Mouse (Mus musculus): ENCODE results near the gene Abhd15. TPM values are rescaled to one million over a fixed set of nuclear protein-coding genes. Genes with fewer than 3 reads are reported as not detected.

Gene Abhd15
- total RNA-seq (2017), result 12.3 and 19.1 TPM in 2 replicates

DNA sequence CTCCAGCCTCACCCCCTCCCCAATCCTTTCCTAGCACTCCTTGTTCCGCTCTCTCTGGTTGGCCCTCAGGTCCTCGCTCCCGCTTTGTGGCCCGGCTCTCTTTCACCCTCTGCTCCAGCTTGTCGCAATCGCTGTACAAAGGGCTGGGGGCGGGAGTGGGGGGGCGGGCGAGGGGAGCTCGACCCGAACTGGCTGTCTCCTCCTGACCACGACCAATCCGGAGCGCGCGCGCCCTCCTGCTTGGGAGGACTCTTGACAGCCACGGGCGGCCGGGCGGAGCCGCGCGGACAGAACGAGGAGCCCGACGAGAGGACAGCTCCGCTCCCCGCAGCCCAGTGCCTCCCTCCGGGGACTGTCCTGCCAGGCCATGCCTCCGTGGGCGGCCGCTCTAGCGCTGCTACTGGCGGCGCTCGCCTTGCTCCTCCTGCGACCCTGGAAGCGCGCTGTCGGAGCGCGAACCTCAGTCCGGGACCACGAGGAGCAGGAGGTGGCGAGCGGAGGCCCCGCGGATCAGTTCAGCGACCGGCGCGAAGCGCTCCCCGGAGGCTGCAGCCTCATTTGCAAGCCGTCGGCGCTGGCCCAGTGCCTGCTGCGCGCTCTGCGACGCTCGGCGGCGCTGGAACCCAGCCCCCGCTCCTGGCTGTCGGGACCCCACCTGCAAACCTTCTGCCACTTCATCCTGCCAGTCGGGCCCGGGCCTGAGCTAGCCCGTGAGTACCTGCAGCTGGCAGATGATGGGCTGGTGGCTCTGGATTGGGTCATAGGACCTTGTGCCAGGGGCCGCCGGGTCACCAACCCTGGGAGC lies at the start of gene Abhd15:
TSS of gene Abhd15 (plus strand) at position 290 of the 805 bp plus-strand sequence.
- peak in 1 of 2 experiments; percentile 12; a peak in 2 of 4 replicates for ATAC-seq (replicated peaks in 1 of 2; ENCODE audit: insufficient read depth in 1 of 2, low FRiP score in 2 of 2, low TSS enrichment in 1 of 2, low read depth in 1 of 2, poor library complexity in 2 of 2, severe bottlenecking in 2 of 2)

DNA sequence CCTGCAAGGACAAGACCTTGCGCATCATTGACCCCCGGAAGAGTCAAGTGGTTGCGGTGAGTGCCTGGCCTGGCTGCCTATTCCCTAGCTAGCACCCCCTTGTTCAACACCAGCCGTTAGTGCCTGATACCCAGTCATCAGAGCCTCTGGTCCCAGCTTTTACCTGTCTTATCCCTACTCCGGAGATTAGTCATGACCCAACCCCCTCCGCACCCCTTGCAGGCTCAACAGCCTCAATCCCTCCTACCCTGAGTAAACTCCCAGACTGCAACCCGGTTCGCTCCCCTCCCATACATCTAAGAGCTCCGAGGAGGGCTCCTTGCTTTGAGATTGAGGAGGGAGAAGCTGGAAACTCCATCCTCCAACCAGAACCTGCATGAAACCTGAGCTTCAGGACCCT lies 48.4 kb upstream of the Abhd15 start:
- ATAC-seq (replicated peaks in 1 of 2; ENCODE audit: insufficient read depth in 1 of 2, low FRiP score in 2 of 2, low TSS enrichment in 1 of 2, low read depth in 1 of 2, poor library complexity in 2 of 2, severe bottlenecking in 2 of 2), result no peak

DNA sequence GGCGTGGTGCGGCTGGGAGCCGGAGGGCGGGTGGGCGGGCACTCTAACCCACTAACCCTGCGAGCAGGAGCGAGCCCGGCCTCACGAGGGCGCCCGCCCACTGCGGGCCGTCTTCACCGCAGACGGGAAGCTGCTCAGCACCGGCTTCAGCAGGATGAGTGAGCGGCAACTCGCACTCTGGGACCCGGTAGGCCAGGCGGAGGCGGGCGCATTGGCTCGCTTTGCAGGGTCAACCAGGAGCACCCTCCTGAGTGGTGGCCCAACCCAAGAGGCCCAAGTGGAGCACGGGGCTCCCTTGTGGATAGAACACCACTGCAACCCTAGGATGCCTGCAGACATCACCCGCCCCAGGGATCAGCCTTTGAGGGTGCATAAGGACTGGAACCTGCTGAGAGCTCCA lies 47.8 kb upstream of the Abhd15 start:
- peak; percentile 67 to 70; a peak in 3 of 4 replicates for ATAC-seq (replicated peaks in 1 of 2; ENCODE audit: insufficient read depth in 1 of 2, low FRiP score in 2 of 2, low TSS enrichment in 1 of 2, low read depth in 1 of 2, poor library complexity in 2 of 2, severe bottlenecking in 2 of 2)

DNA sequence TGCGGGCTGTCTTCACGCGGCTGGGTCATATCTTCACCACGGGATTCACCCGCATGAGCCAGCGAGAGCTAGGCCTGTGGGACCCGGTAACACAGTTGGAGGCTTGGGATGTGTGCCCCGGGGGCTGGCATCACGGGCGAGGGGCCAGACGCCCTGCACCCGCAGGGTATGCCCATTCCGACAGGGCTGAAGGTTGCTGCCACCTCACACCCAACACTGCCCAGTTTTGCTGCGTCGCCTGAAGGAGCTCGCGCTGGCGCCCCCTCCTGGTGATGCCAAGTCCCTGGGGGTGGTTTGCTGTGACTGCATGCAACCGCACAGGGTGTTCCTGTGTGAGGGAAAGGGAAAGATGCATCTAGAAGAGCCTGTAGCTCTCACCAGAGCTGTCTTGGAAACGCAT lies 47.1 kb upstream of the Abhd15 start:
- peak; percentile 72 to 80 for ATAC-seq (replicated peaks in 1 of 2; ENCODE audit: insufficient read depth in 1 of 2, low FRiP score in 2 of 2, low TSS enrichment in 1 of 2, low read depth in 1 of 2, poor library complexity in 2 of 2, severe bottlenecking in 2 of 2)

DNA sequence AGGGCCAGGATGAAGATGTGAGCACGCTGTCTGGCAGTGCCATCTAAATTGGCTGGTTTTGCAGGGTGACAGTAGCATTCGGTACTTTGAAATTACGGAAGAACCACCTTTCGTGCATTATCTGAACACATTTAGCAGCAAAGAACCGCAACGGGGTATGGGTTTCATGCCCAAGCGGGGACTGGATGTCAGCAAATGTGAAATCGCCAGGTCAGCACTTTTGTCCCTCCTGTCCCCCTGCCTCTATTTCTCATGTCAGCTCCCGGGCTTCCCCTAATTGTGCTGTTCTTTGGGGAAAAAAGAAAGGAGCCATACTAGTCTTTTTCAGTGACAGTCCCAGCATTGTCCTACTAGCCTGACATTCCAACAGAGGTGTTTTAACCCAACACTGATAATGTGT lies 46.5 kb upstream of the Abhd15 start:
- no peak for ATAC-seq (replicated peaks in 1 of 2; ENCODE audit: insufficient read depth in 1 of 2, low FRiP score in 2 of 2, low TSS enrichment in 1 of 2, low read depth in 1 of 2, poor library complexity in 2 of 2, severe bottlenecking in 2 of 2)

DNA sequence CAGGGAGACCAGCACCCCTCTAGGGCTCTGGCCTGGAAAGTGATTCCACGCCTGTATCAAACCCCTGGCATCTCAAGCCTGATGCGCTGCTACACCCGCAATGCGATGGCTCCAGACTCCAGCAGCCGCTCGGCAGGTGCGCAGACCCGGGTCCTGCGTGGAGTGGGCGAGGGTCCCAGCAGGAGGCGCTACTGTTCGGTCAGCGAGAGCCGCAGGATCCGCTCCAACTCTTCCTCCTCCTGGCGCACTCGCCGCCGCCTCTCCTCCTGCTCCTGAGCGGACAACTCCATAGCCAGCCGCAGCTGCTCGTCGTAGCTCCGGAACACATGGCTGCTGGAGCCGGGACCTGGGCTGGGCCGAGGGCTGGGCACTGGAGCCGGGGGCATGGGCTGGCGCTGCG lies 43.5 kb upstream of the Abhd15 start:
- ATAC-seq (replicated peaks in 1 of 2; ENCODE audit: insufficient read depth in 1 of 2, low FRiP score in 2 of 2, low TSS enrichment in 1 of 2, low read depth in 1 of 2, poor library complexity in 2 of 2, severe bottlenecking in 2 of 2), result no peak

DNA sequence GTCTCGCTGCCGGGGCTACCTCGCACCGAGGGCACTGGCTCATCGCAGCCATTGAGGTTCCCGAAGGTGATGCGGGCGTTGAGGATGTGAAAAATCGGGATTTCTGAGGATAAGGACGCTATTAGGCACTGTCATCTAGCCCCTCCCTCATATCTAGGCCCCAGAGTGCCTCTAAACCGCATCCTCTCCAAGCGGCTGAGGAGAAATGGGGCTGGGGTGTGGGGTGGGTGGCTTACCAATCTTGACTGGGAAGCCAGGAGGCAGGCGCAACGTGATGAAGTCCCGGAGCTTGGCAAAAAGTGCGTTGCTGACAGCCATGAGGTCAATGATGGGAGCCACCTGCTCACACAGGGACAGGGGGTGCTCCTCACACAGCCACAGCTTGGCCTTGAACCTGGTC lies 42.1 kb upstream of the Abhd15 start:
- ATAC-seq (replicated peaks in 1 of 2; ENCODE audit: insufficient read depth in 1 of 2, low FRiP score in 2 of 2, low TSS enrichment in 1 of 2, low read depth in 1 of 2, poor library complexity in 2 of 2, severe bottlenecking in 2 of 2), result no peak

DNA sequence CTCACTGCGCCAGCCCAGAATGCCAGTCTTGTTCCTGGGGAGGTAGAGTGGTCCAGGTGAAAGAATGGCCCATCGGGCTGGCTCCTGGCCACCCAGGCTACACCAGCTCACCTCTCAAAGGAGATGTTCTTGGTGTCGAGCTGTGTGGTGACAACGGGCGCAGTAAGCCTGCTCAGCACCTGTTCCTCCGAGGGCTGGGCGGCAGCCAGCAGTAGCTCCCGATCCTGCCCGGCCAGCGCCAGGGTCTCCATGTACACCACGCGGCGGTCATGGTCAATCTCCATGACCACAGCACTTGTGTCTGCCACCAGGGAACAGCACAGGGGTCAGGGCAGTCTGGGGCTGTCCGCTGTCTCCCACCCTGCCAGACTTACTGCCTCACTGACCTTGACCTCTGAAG lies 38.7 kb upstream of the Abhd15 start:
- ATAC-seq (replicated peaks in 1 of 2; ENCODE audit: insufficient read depth in 1 of 2, low FRiP score in 2 of 2, low TSS enrichment in 1 of 2, low read depth in 1 of 2, poor library complexity in 2 of 2, severe bottlenecking in 2 of 2), result no peak

DNA sequence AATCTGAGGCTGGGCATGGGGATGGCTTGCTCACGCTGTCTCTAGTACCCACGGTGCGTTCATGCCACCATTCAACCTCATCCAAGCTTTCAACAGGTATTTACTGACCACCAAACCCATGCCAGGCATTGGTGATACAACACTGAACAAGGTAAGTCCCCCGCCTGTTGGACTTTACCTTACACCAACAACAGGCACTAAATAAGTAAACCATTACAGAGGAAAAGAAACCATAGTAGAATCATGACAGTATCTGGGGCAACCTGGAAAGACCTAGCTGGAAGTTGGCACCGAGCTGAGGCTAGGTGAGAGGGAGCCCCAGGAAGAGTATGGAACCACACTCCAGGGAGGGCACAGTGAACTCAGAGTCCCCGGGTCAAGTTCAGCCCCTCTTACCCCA lies 38.0 kb upstream of the Abhd15 start:
- no peak for ATAC-seq (replicated peaks in 1 of 2; ENCODE audit: insufficient read depth in 1 of 2, low FRiP score in 2 of 2, low TSS enrichment in 1 of 2, low read depth in 1 of 2, poor library complexity in 2 of 2, severe bottlenecking in 2 of 2)

DNA sequence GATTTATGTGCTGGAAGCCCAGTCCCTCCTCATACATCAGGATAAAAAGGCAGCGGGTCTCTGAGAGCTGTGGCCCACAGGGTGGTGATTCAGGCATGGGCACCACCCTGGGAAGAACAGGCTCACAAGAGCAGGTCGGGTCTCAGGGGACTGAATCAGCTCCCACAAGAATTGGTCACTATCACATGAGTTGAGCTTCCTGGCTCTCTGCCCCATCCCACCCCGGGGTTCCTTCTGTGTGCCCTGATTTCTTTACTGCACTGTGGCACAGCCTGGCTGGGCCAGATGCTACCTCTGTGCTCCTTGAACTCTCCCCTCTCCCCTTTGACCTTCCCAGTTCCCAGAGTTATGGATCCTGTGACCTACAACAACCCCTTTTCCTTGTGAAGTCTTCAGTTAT lies 31.9 kb upstream of the Abhd15 start:
- no peak for ATAC-seq (replicated peaks in 1 of 2; ENCODE audit: insufficient read depth in 1 of 2, low FRiP score in 2 of 2, low TSS enrichment in 1 of 2, low read depth in 1 of 2, poor library complexity in 2 of 2, severe bottlenecking in 2 of 2)

DNA sequence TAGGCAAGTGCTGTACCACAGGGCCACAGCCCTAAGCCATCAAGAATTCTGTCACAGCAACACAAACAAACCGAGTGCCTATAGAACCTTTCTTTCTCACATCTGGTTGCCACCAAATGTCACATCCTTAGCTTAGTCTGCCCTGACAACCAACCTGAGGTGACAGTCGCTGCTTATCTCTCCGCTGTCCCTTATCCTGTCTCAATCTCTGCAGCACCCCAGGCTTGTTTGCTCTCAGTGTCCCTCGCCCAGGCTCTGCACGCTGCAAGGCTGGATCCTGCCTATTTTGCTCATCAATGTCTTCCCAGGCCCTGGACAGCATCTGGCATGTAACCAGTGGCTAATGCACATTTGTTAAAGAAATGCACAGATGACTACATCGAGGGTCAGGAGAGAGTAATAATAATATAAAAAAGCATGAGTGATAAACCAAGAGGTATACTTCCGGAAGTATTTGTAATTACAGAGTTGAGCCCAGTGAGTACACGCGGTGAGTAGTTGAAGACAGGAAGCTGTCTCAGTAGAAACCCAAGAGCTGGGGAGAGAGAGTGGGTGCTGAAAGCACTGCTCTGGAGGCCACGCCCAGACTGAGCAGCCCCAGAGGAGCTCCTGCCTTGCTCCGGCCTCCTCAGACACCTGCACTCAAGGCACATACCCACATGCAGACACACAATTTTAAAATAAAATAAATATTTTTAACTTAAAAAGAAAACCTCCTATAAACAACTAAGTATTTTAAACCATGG lies 31.2 kb upstream of the Abhd15 start:
- ATAC-seq (replicated peaks in 1 of 2; ENCODE audit: insufficient read depth in 1 of 2, low FRiP score in 2 of 2, low TSS enrichment in 1 of 2, low read depth in 1 of 2, poor library complexity in 2 of 2, severe bottlenecking in 2 of 2), result 0 out of 4 replicates have a peak, but pooled peaks of 1 of the 2 experiments have one; percentile 34

DNA sequence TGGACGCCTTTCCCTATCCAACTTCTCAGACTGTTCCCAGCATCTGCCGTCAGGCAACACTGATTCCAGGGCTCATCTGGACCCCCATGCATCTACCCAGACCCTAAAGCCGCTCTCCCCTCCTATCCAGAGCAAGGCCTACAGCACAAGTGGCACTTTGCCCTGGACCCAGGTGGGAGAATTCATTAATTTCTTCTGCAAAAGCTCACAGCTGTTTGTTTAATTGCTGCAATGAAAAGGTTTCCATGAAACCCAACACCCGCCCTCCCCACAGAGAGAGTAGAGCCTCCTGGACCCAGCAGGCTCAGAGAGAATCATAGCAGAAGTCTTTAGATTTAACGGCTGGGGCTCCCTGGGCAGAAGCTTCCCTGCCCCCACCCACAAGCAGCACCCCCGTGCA lies 29.7 kb upstream of the Abhd15 start:
- ATAC-seq (replicated peaks in 1 of 2; ENCODE audit: insufficient read depth in 1 of 2, low FRiP score in 2 of 2, low TSS enrichment in 1 of 2, low read depth in 1 of 2, poor library complexity in 2 of 2, severe bottlenecking in 2 of 2), result no peak

DNA sequence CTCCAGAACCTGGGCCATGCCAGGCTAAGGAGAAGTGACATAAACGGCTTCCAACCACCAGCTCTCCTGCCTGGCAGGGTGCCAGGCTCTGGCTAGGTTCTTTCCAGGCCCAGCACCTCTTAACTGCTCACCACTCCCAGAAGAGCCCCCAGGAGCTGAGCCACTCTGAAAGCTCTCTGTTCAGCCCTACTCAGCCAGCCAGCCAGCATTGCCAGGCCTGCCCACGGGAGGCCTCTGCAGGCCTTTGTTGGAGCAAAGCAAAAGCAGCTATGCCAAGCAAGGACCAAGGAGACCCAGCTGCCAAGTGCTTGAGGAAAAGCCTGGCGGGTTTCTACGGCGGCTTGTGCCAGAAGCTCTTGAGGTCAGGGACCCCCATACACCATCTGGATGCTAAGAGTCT lies 28.1 kb upstream of the Abhd15 start:
- ATAC-seq (replicated peaks in 1 of 2; ENCODE audit: insufficient read depth in 1 of 2, low FRiP score in 2 of 2, low TSS enrichment in 1 of 2, low read depth in 1 of 2, poor library complexity in 2 of 2, severe bottlenecking in 2 of 2), result no peak

DNA sequence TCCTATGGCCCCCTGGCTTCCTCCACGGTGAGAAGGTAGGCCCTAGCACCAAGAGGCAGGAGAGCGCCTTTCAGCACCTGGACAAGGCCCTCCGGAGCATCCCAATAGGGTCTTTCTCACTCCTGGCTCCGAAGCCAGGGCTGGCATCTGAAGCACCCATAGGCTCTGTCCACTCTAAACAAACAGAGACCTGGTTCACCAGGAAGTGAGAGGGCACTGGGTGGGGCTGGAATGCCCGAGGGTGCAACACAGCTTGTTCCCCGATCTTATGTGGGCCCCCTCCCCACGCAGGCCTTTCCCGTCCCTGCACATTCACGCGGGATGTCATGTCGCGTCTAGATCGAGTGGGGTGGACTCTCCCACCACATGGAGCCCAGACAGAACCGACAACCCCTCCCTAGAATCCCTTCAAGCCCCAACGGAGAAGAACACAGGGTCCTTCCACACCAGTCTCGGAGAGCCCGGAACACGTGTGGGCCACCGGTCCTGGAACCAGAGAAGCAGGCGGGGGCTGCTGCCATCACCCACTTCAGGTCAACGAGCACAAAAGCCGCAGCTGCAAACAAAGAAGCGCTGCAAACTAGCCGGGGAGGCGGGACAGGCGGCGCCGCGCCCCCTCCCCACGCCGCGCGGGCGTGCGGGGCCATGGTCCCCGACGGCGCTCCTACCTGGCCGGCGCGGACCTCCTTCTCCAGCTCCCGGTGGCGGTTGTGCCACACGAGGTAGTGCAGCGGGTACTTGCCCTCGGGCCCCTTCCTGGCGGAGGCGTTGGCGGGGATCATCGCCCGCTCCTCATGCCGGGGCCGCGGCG lies 25.9 kb upstream of the Abhd15 start:
- no peak for ATAC-seq (replicated peaks in 1 of 2; ENCODE audit: insufficient read depth in 1 of 2, low FRiP score in 2 of 2, low TSS enrichment in 1 of 2, low read depth in 1 of 2, poor library complexity in 2 of 2, severe bottlenecking in 2 of 2)

DNA sequence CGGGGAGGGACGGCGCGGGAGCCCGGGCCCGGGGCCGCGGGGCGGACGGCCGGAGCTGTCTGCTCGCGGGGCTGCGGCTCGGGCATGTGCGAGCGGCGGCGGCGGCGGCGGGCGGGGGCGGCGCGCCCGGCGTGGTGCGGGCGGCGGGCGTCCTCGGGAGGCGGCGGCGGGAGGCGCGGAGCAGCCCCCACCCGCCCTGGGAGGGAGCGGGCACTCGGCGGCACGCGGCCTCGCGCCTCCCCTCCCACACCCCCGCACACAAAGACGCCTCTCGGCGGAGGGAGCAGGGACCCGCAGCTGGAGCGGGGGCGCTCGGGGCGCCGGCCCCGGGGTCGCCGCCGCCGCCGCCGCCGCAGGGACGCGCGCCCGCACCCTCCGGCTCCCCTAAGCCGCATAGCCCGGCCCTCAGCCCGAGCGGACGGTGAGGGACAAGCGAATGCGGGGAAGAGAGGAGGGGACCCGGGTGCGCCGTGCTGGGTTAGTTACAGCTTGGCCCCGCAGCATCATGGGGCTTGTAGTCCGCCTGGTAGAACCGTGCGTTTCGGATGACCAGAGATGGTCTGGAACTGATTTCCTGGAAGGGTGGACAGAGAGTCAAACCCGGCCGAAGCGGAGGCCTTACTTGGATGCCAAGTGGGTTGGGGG lies 25.2 kb upstream of the Abhd15 start, which contains the start of gene Ankrd13b:
TSS of gene Ankrd13b (minus strand) at position 88 of the 645 bp plus-strand sequence.
- no peak for ATAC-seq (replicated peaks in 1 of 2; ENCODE audit: insufficient read depth in 1 of 2, low FRiP score in 2 of 2, low TSS enrichment in 1 of 2, low read depth in 1 of 2, poor library complexity in 2 of 2, severe bottlenecking in 2 of 2)

DNA sequence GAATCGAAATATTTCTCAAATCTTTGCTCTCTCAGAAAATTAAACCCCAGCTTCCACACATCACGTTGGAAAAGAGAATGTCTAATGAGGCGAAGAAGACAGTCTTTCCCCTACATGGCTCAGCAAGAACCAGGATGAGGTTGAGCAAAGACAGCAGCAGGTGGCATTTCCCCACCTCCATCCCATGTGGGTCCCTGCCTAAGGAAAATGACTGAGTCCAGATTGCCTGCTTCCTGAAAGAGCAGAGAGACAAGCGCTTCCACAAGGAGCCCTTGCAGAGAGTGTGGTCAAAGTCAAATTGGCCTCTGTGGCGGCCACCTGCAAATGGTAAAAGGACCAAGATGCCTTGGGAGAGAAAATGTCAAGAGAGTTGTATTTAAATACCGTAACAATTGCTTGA lies 24.5 kb upstream of the Abhd15 start:
- no peak for ATAC-seq (replicated peaks in 1 of 2; ENCODE audit: insufficient read depth in 1 of 2, low FRiP score in 2 of 2, low TSS enrichment in 1 of 2, low read depth in 1 of 2, poor library complexity in 2 of 2, severe bottlenecking in 2 of 2)

DNA sequence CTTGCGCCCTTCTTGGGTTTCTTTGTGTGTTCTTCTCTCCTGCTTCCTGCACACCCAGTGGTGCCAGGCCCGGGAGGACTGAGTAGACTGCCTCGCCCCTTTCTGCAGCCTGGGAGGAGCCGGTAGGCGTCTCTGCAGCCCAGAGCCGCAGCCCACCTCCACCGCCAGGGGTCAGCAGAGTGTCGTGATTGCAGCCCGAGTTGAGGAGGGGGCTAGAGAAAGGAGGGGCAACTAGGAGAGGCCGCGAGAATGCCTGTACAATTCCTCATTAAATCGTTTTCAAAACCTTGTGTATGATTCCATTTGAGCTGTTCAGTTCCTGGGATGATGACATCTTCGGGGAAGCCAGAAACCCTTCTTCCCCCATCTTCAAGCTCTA lies 23.8 kb upstream of the Abhd15 start:
- ATAC-seq (replicated peaks in 1 of 2; ENCODE audit: insufficient read depth in 1 of 2, low FRiP score in 2 of 2, low TSS enrichment in 1 of 2, low read depth in 1 of 2, poor library complexity in 2 of 2, severe bottlenecking in 2 of 2), result peak; percentile 68 to 70
